In genomic region chr7:17058816-17059462, GRCm38 (mm10) we compare ENCODE assay signal across 8 mouse cellular contexts. TPM values are rescaled to one million over a fixed set of nuclear protein-coding genes. Genes with fewer than 3 reads are reported as not detected.
DNase-seq lines count a peak whose midpoint lies in the region; ATAC-seq and TF ChIP-seq lines count a peak whose summit lies in the region.

No protein-coding gene starts in this region.

- TF ChIP-seq CTCF in left cerebral cortex, adult 2 months (IDR thresholded peaks at IDR 0.05), result no peak

- H3K4me1 ChIP-seq in brown adipose tissue, adult 24 weeks (ENCODE audit: control insufficient read depth, insufficient read depth, insufficient read length, low read length), result peaks cover 25% of the 10 kb centered on the region
- H3K4me1 ChIP-seq in midbrain, embryonic 10.5 days, result peaks cover 47% of the 10 kb centered on the region

- DNase-seq in left cerebral cortex, adult 2 months (ENCODE audit: extremely low spot score in 1 of 2, low spot score in 2 of 2), result peak in 1 of 2 experiments; percentile 15
- no peak for DNase-seq in left cerebral cortex, postnatal 25 days (ENCODE audit: low spot score in 2 of 2)
- peak; percentile 21 to 54 for DNase-seq in heart, postnatal 10 days
- peak; percentile 80 to 91 for DNase-seq in kidney, postnatal 36 days
- DNase-seq in midbrain, embryonic 10.5 days (ENCODE audit: low spot score), result no peak
- DNase-seq in ovary, postnatal 10 days (ENCODE audit: low spot score), result no peak

- ATAC-seq in megakaryocyte-erythroid progenitor cell, adult 5-6 weeks (replicated peaks; ENCODE audit: low FRiP score, low TSS enrichment, poor library complexity, severe bottlenecking), result no peak

- H3K27me3 ChIP-seq in midbrain, embryonic 10.5 days (ENCODE audit: low read depth, poor library complexity, severe bottlenecking), result peaks cover 52% of the 10 kb centered on the region

- intact Hi-C loops in left cerebral cortex, adult 2 months (cut with DNase I), result no loop called here
- intact Hi-C loops in left cerebral cortex, postnatal 25 days (cut with DNase I), result no loop called here
- intact Hi-C loops in heart, postnatal 10 days (cut with DNase I), result no loop called here

- peak overlapping the region; percentile 92 for H3K27ac ChIP-seq in left cerebral cortex, adult 2 months
- H3K27ac ChIP-seq in brown adipose tissue, adult 24 weeks (replicated peaks; ENCODE audit: low read depth, low read length), result peak overlapping the region; percentile 86
- peak overlapping the region; percentile 80 for H3K27ac ChIP-seq in midbrain, embryonic 10.5 days (replicated peaks)

- H3K9me3 ChIP-seq in midbrain, embryonic 10.5 days (replicated peaks), result no peaks in the 10 kb centered on the region

- no peak overlapping the region for H3K4me3 ChIP-seq in left cerebral cortex, adult 2 months
- H3K4me3 ChIP-seq in brown adipose tissue, adult 24 weeks (ENCODE audit: insufficient read depth, low read depth, low read length), result no peak overlapping the region
- H3K4me3 ChIP-seq in midbrain, embryonic 10.5 days, result peak overlapping the region; percentile 36; the same call in 1 of the 2 replicates

- no peaks in the 10 kb centered on the region for H3K36me3 ChIP-seq in midbrain, embryonic 10.5 days

- WGBS in midbrain, embryonic 10.5 days, result 82% methylated on average over 8 of the region's 8 CpGs

RNA-seq across cellular contexts. Expression of gene Hif3a, which starts 3.3 kb away (rescaled TPM):
- 10 to 100 TPM; 12.1 to 12.8 TPM for total RNA-seq in left cerebral cortex, adult 2 months (2021)
- total RNA-seq in left cerebral cortex, postnatal 25 days (2021), result 1 to 10 TPM; 5.3 to 8.5 TPM
- polyA plus RNA-seq in brown adipose tissue, adult 24 weeks (2012; ENCODE audit: insufficient read depth, insufficient read length, missing spikeins), result 0.25 TPM in 1 of 2 replicates, not detected in the other
- 1 to 10 TPM; 1.5 to 7.1 TPM for total RNA-seq in heart, postnatal 10 days (2021)
- polyA plus RNA-seq in midbrain, embryonic 10.5 days (2016; fragmentation: Nextera tagmentation; extraction: Ambion mirVana), result 4.3 and 5.1 TPM in 2 replicates
- 22.8 and 39.3 TPM in 2 replicates for total RNA-seq in megakaryocyte-erythroid progenitor cell, adult 5-6 weeks (2014; fragmentation: Nextera tagmentation)
- 2.9 and 3.7 TPM in 2 replicates for total RNA-seq in megakaryocyte-erythroid progenitor cell, adult 5-6 weeks (2017)

RNA-seq across cellular contexts. Expression of gene Psg16, which starts 14.9 kb away (rescaled TPM):
- total RNA-seq in left cerebral cortex, adult 2 months (2021), result 1 to 10 TPM; 3.6 to 5.6 TPM
- 1 to 10 TPM; 4.1 to 5.5 TPM for total RNA-seq in left cerebral cortex, postnatal 25 days (2021)
- polyA plus RNA-seq in brown adipose tissue, adult 24 weeks (2012; ENCODE audit: insufficient read depth, insufficient read length, missing spikeins), result not detected in 2 replicates
- total RNA-seq in heart, postnatal 10 days (2021), result under 1 TPM in 1 of 2 experiments, not detected in 1; 0.10 TPM
- 0.02 and 0.06 TPM in 2 replicates for polyA plus RNA-seq in midbrain, embryonic 10.5 days (2016; fragmentation: Nextera tagmentation; extraction: Ambion mirVana)
- total RNA-seq in megakaryocyte-erythroid progenitor cell, adult 5-6 weeks (2014; fragmentation: Nextera tagmentation), result 0.11 TPM in 1 of 2 replicates, not detected in the other
- 1.1 TPM in 1 of 2 replicates, not detected in the other for total RNA-seq in megakaryocyte-erythroid progenitor cell, adult 5-6 weeks (2017)

RNA-seq across cellular contexts. Expression of gene Ppp5c, which starts 31.2 kb away (rescaled TPM):
- 100 to 1,000 TPM; 163 to 168 TPM for total RNA-seq in left cerebral cortex, adult 2 months (2021)
- total RNA-seq in left cerebral cortex, postnatal 25 days (2021), result 100 to 1,000 TPM; 167 to 169 TPM
- polyA plus RNA-seq in brown adipose tissue, adult 24 weeks (2012; ENCODE audit: insufficient read depth, insufficient read length, missing spikeins), result 36.7 and 41.0 TPM in 2 replicates
- total RNA-seq in heart, postnatal 10 days (2021), result 100 to 1,000 TPM; 104 to 105 TPM
- 135 and 142 TPM in 2 replicates for polyA plus RNA-seq in midbrain, embryonic 10.5 days (2016; fragmentation: Nextera tagmentation; extraction: Ambion mirVana)
- 148 and 150 TPM in 2 replicates for total RNA-seq in megakaryocyte-erythroid progenitor cell, adult 5-6 weeks (2014; fragmentation: Nextera tagmentation)
- 58.8 and 82.4 TPM in 2 replicates for total RNA-seq in megakaryocyte-erythroid progenitor cell, adult 5-6 weeks (2017)

Comparison
In these comparisons a context has a peak if more than half of its experiments do, and no peak if none do; other contexts are left out.
1. DNase-seq: peak in heart, postnatal 10 days (2 of 2) and kidney, postnatal 36 days (2 of 2); none in left cerebral cortex, postnatal 25 days (0 of 2), midbrain, embryonic 10.5 days (single experiment) and ovary, postnatal 10 days (single experiment).
2. Peak in every context shown above with its lines, with median percentiles within 50 percentile points of each other: H3K27ac ChIP-seq.